Mouse (Mus musculus): ENCODE measurements at regions not wholly inside any gene's neighbourhood (a gene's known extent, or its start where the extent isn't known, plus 50 kb on each side); places are given as distances from the start of the nearest gene placed in this dataset.

GRCm38 (mm10) chr6:73370901-73371300 is 98.6 kb downstream of the 4931417E11Rik start:
- TF ChIP-seq CTCF (IDR thresholded peaks at IDR 0.05; ENCODE audit: control insufficient read depth, insufficient read depth, insufficient replicate concordance, low read depth, low read length) (no peak), POLR2A (IDR thresholded peaks at IDR 0.05; ENCODE audit: control insufficient read depth, low read depth, low read length) (no peak)
